Mouse (Mus musculus): Measurements from ENCODE around the gene Ispd. TPM values are rescaled to one million over a fixed set of nuclear protein-coding genes. Genes with fewer than 3 reads are reported as not detected.
"Not testable (repeated sequence)": the region's sequence is repeated elsewhere in the genome, so short reads cannot be mapped to it uniquely, and the experiment has no call there.

Gene Ispd
- polyA plus RNA-seq (2012; rRNA removed) = 4.8 and 5.2 TPM in 2 replicates

DNA sequence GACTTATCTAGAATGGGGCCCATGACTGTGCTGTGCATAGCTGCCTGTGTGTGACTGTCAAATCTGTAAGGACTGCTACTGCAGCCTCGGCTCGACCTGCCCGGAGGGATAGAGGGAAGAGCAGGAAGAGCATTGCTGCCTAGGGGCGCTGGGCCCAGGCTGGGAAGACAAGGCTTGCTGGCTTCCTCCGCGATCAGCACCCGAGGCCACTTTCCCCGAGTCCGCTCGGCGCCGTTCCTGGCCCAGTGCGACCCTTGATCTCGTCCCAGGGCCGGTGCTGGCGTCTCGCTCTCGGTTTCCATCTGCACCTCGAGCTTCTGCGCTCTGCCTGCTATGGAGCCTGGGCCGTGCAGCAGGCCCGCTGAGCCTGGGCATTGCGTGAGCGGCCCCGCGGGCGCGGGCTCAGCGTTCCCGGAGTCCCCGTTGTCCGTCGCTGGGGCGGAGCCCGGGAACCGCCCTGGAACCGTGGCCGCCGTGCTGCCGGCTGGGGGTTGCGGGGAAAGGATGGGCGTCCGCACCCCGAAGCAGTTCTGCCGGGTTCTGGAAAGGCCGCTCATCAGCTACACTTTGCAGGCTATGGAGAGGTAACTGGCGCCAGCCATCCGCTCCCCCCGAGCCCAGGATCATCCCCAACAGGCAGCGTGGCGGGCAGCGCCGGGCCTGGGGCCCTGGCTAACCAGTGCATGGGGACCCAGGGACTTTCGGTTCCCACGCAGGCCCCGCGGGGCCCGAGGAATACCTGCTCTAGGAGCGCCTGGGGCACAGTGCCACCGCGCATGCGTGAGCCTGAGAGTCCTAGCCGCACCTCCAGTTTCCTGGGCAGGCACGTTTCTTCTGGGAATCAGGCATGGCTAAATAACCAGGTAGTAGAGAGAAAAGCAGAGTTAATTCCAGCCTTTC lies at the start of gene Ispd, which contains the start of gene D630036H23Rik:
Gene Ispd, plus strand, starts transcription at position 10 of the 900 bp plus-strand sequence.
Gene D630036H23Rik, minus strand, starts transcription at position 741 of the 900 bp plus-strand sequence.
- TF ChIP-seq POLR2A (IDR thresholded peaks at IDR 0.05; ENCODE audit: extremely low read depth, insufficient read depth, low read length) = peak; percentile 81
- no peak for TF ChIP-seq CTCF (IDR thresholded peaks at IDR 0.05; ENCODE audit: extremely low read depth, insufficient read depth, low read length)
- peak within 1 kb of the TSS; percentile 98 for H3K27ac ChIP-seq (ENCODE audit: insufficient read depth, low read length)
- H3K4me1 ChIP-seq (ENCODE audit: control insufficient read depth, insufficient read depth, low read length) = no peaks in the 10 kb centered on the region; the same call in 1 of the 2 replicates
- peak within 1 kb of the TSS; percentile 50 for H3K4me3 ChIP-seq (ENCODE audit: insufficient read depth, low read length)

GRCm38 (mm10) chr12:36332676-36333075 lies 48.6 kb upstream of the Ispd start:
- no peak for TF ChIP-seq POLR2A (IDR thresholded peaks at IDR 0.05; ENCODE audit: extremely low read depth, insufficient read depth, low read length)
- Histone ChIP-seq H3K4me3 (ENCODE audit: insufficient read depth, low read length) (no peak overlapping the region), H3K4me1 (ENCODE audit: control insufficient read depth, insufficient read depth, low read length) (no peaks in the 10 kb centered on the region; the same call in 1 of the 2 replicates), H3K27ac (ENCODE audit: insufficient read depth, low read length) (no peak overlapping the region)

GRCm38 (mm10) chr12:36333837-36334281 lies 47.4 kb upstream of the Ispd start:
- H3K27ac ChIP-seq (ENCODE audit: insufficient read depth, low read length) = no peak overlapping the region
- H3K4me3 ChIP-seq (ENCODE audit: insufficient read depth, low read length) = no peak overlapping the region
- TF ChIP-seq POLR2A (IDR thresholded peaks at IDR 0.05; ENCODE audit: extremely low read depth, insufficient read depth, low read length) (no peak), CTCF (IDR thresholded peaks at IDR 0.05; ENCODE audit: extremely low read depth, insufficient read depth, low read length) (no peak)
- H3K4me1 ChIP-seq (ENCODE audit: control insufficient read depth, insufficient read depth, low read length) = no peaks in the 10 kb centered on the region; the same call in 1 of the 2 replicates

DNA sequence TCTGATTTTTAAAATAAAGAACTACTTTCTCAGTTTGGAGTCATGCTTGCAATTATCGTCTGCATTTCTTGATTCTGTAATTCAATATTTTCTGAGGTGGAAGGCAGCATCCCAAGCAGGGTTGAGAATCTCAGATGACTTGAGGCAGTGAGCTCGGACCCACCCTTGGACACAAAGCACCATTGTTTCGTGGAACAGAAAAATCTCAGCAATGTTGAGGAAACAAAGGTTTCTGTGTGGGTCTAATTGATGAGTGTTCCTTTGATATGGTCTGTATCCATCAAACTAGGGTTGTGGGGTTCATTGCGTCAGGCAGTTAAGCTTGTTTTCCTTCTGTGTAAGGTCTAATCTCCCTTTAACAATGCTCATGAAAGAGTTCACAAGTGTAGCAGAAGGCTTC lies 37.1 kb upstream of the Ispd start:
- TF ChIP-seq CTCF (IDR thresholded peaks at IDR 0.05; ENCODE audit: extremely low read depth, insufficient read depth, low read length) (no peak), POLR2A (IDR thresholded peaks at IDR 0.05; ENCODE audit: extremely low read depth, insufficient read depth, low read length) (no peak)
- H3K4me1 ChIP-seq (ENCODE audit: control insufficient read depth, insufficient read depth, low read length) = no peaks in the 10 kb centered on the region
- no peak overlapping the region for H3K27ac ChIP-seq (ENCODE audit: insufficient read depth, low read length)
- H3K4me3 ChIP-seq (ENCODE audit: insufficient read depth, low read length) = no peak overlapping the region

GRCm38 (mm10) chr12:36360064-36360463 lies 21.2 kb upstream of the Ispd start:
- H3K4me1 ChIP-seq (ENCODE audit: control insufficient read depth, insufficient read depth, low read length) = no peaks in the 10 kb centered on the region
- H3K4me3 ChIP-seq (ENCODE audit: insufficient read depth, low read length) = no peak overlapping the region
- no peak overlapping the region for H3K27ac ChIP-seq (ENCODE audit: insufficient read depth, low read length)
- TF ChIP-seq POLR2A (IDR thresholded peaks at IDR 0.05; ENCODE audit: extremely low read depth, insufficient read depth, low read length) (no peak), CTCF (IDR thresholded peaks at IDR 0.05; ENCODE audit: extremely low read depth, insufficient read depth, low read length) (no peak)

GRCm38 (mm10) chr12:36360693-36361092 lies 20.6 kb upstream of the Ispd start:
- Histone ChIP-seq H3K4me3 (ENCODE audit: insufficient read depth, low read length) (no peak overlapping the region), H3K27ac (ENCODE audit: insufficient read depth, low read length) (no peak overlapping the region), H3K4me1 (ENCODE audit: control insufficient read depth, insufficient read depth, low read length) (no peaks in the 10 kb centered on the region)
- no peak for TF ChIP-seq CTCF (IDR thresholded peaks at IDR 0.05; ENCODE audit: extremely low read depth, insufficient read depth, low read length)
- TF ChIP-seq POLR2A (IDR thresholded peaks at IDR 0.05; ENCODE audit: extremely low read depth, insufficient read depth, low read length) = no peak

DNA sequence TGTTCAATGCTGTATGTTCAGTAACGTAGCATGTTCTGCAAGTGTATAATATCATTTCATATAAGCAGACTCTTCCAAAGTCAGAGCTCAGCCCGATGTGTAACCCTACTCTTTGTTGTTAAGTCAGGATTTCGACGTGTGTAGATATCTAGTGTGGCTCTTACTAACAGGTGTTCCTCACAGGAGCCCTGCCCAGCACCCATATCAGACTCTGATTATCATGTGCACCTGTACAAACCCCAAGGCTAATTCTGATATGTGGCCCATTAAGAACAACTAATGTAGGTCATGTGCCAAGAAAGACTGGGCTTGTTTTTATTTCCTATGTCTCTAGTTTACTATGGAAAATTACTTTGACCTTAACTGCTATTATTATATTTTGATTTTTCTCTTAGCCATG lies 17.2 kb upstream of the Ispd start:
- no peak overlapping the region for H3K4me3 ChIP-seq (ENCODE audit: insufficient read depth, low read length)
- no peak overlapping the region for H3K27ac ChIP-seq (ENCODE audit: insufficient read depth, low read length)
- TF ChIP-seq POLR2A (IDR thresholded peaks at IDR 0.05; ENCODE audit: extremely low read depth, insufficient read depth, low read length) (no peak), CTCF (IDR thresholded peaks at IDR 0.05; ENCODE audit: extremely low read depth, insufficient read depth, low read length) (no peak)

GRCm38 (mm10) chr12:36373237-36373998 lies 7.8 kb upstream of the Ispd start:
- no peaks in the 10 kb centered on the region for H3K4me1 ChIP-seq (ENCODE audit: control insufficient read depth, insufficient read depth, low read length)
- no peak overlapping the region for H3K27ac ChIP-seq (ENCODE audit: insufficient read depth, low read length)
- peak; percentile 29; the same call in 1 of the 2 replicates for TF ChIP-seq CTCF (IDR thresholded peaks at IDR 0.05; ENCODE audit: extremely low read depth, insufficient read depth, low read length)
- no peak for TF ChIP-seq POLR2A (IDR thresholded peaks at IDR 0.05; ENCODE audit: extremely low read depth, insufficient read depth, low read length)
- H3K4me3 ChIP-seq (ENCODE audit: insufficient read depth, low read length) = no peak overlapping the region

More for the DNA sequence above, 17.2 kb upstream of the Ispd start:
- H3K4me1 ChIP-seq (ENCODE audit: control insufficient read depth, insufficient read depth, low read length) = no peaks in the 10 kb centered on the region

- H3K4me1 ChIP-seq (ENCODE audit: control insufficient read depth, insufficient read depth, low read length); H3K27ac ChIP-seq (ENCODE audit: insufficient read depth, low read length); H3K4me3 ChIP-seq (ENCODE audit: insufficient read depth, low read length): not testable (repeated sequence)
These were observed 4.9 kb upstream of the Ispd start for GRCm38 (mm10) chr12:36376391-36376790.
